Mouse (Mus musculus) CH12.LX (cell line): ENCODE measurements around the gene Ntrk3.

ENCODE experiments used
- CTCF ChIP-seq, 2 experiments: IDR thresholded peaks in 1 of 2; conservative IDR thresholded peaks in 1 of 2; 2 replicates each; pipeline ENCODE4 v1.5.1; 2011 to 2012; ENCODE audit warnings: low read depth in 2 of 2, low read length in 2 of 2, improper control_type of control experiment in 1 of 2, inconsistent platforms in 1 of 2, mild to moderate bottlenecking in 1 of 2, moderate library complexity in 1 of 2
- JUND ChIP-seq: conservative IDR thresholded peaks from 2 replicates; pipeline ENCODE4 v1.6.1; 2011; ENCODE audit warnings: low read depth, low read length, improper control_type of control experiment
- NRF1 ChIP-seq: IDR thresholded peaks from 2 replicates; pipeline ENCODE4 v1.6.1; 2014; ENCODE audit warnings: low read depth, mild to moderate bottlenecking, inconsistent platforms, low read length, improper control_type of control experiment, moderate library complexity
- SIN3A ChIP-seq: IDR thresholded peaks from 2 replicates; pipeline ENCODE4 v1.6.1; 2012; ENCODE audit warnings: low read length, improper control_type of control experiment, inconsistent platforms
- ZKSCAN1 ChIP-seq: IDR thresholded peaks from 2 replicates; pipeline ENCODE4 v1.6.1; 2012; ENCODE audit warnings: low read depth, inconsistent platforms, low read length, improper control_type of control experiment, borderline replicate concordance
- ZMIZ1 ChIP-seq: IDR thresholded peaks from 2 replicates; pipeline ENCODE4 v1.6.1; 2012; ENCODE audit warnings: low read depth, mild to moderate bottlenecking, inconsistent platforms, low read length, improper control_type of control experiment

- TF ChIP-seq CTCF (conservative IDR thresholded peaks at IDR 0.05 in 1 of 2, IDR thresholded peaks at IDR 0.05 in 1 of 2; ENCODE audit: low read depth in 2 of 2, low read length in 2 of 2) (no peak), ZKSCAN1 (no peak), JUND (no peak), ZMIZ1 (no peak), SIN3A (no peak), NRF1 (no peak)
Observed at GRCm38 (mm10) chr7:78165466-78165865, 572.3 kb downstream of the Ntrk3 start.
